Mouse (Mus musculus): ENCODE data around the gene Adam33. TPM values are rescaled to one million over a fixed set of nuclear protein-coding genes. Genes with fewer than 3 reads are reported as not detected.
"Not testable (repeated sequence)": the region's sequence is repeated elsewhere in the genome, so short reads cannot be mapped to it uniquely, and the experiment has no call there.

Gene Adam33
- total and polyA plus RNA-seq, 3 experiments: 0.73 to 10.0 (median 1.6) TPM

- no peak overlapping the region for H3K27ac ChIP-seq
- H3K9ac ChIP-seq (ENCODE audit: low read depth, low read length): no peak overlapping the region
- no peak for DNase-seq
- TF ChIP-seq POLR2A (IDR thresholded peaks at IDR 0.05; ENCODE audit: insufficient read depth, low read depth, low read length) (no peak), EP300 (IDR thresholded peaks at IDR 0.05; ENCODE audit: insufficient read depth, low read depth, low read length) (no peak), CTCF (IDR thresholded peaks at IDR 0.05) (no peak)
- H3K4me1 ChIP-seq (ENCODE audit: control insufficient read depth, insufficient read depth, low read length): peaks cover 1% of the 10 kb centered on the region; the same call in 1 of the 2 replicates
- intact Hi-C loops (cut with DNase I): no loop called here
- H3K79me2 ChIP-seq (replicated peaks; ENCODE audit: control insufficient read depth, insufficient read depth, low read length): no peaks in the 10 kb centered on the region
- H3K4me3 ChIP-seq: no peak overlapping the region
- WGBS: 86% methylated on average over 5 of the region's 5 CpGs
- peaks cover 6% of the 10 kb centered on the region for H3K27me3 ChIP-seq (ENCODE audit: control insufficient read depth, insufficient read depth, low read length)
- no peaks in the 10 kb centered on the region for H3K36me3 ChIP-seq (ENCODE audit: control insufficient read depth, insufficient read depth, low read length)
Measured at GRCm38 (mm10) chr2:131038675-131039074, 24.9 kb downstream of the Adam33 start.

- TF ChIP-seq EP300 (IDR thresholded peaks at IDR 0.05; ENCODE audit: insufficient read depth, low read depth, low read length) (no peak), CTCF (IDR thresholded peaks at IDR 0.05) (no peak), POLR2A (IDR thresholded peaks at IDR 0.05; ENCODE audit: insufficient read depth, low read depth, low read length) (no peak)
- Histone ChIP-seq H3K27ac (no peak overlapping the region), H3K4me1 (ENCODE audit: control insufficient read depth, insufficient read depth, low read length) (peaks cover 1% of the 10 kb centered on the region; the same call in 1 of the 2 replicates), H3K79me2 (replicated peaks; ENCODE audit: control insufficient read depth, insufficient read depth, low read length) (no peaks in the 10 kb centered on the region), H3K36me3 (ENCODE audit: control insufficient read depth, insufficient read depth, low read length) (no peaks in the 10 kb centered on the region), H3K27me3 (ENCODE audit: control insufficient read depth, insufficient read depth, low read length) (peaks cover 6% of the 10 kb centered on the region), H3K9ac (ENCODE audit: low read depth, low read length) (no peak overlapping the region), H3K4me3 (no peak overlapping the region)
- WGBS: 87% methylated on average over 6 of the region's 6 CpGs
- intact Hi-C loops (cut with DNase I): no loop called here
- no peak for DNase-seq
Measured at GRCm38 (mm10) chr2:131038197-131038596, 25.4 kb downstream of the Adam33 start.

GRCm38 (mm10) chr2:131037226-131037990 is 26.2 kb downstream of the Adam33 start:
- Histone ChIP-seq H3K4me1 (ENCODE audit: control insufficient read depth, insufficient read depth, low read length) (peaks cover 1% of the 10 kb centered on the region; the same call in 1 of the 2 replicates), H3K4me3 (no peak overlapping the region), H3K79me2 (replicated peaks; ENCODE audit: control insufficient read depth, insufficient read depth, low read length) (no peaks in the 10 kb centered on the region), H3K27ac (no peak overlapping the region), H3K9ac (ENCODE audit: low read depth, low read length) (no peak overlapping the region), H3K36me3 (ENCODE audit: control insufficient read depth, insufficient read depth, low read length) (no peaks in the 10 kb centered on the region), H3K27me3 (ENCODE audit: control insufficient read depth, insufficient read depth, low read length) (peaks cover 6% of the 10 kb centered on the region)
- intact Hi-C loops (cut with DNase I): no loop called here
- no peak for TF ChIP-seq EP300 (IDR thresholded peaks at IDR 0.05; ENCODE audit: insufficient read depth, low read depth, low read length)
- TF ChIP-seq CTCF (IDR thresholded peaks at IDR 0.05): no peak
- TF ChIP-seq POLR2A (IDR thresholded peaks at IDR 0.05; ENCODE audit: insufficient read depth, low read depth, low read length): no peak
- DNase-seq: peak; percentile 62 to 76
- 20% methylated on average over 17 of the region's 17 CpGs for WGBS

- Histone ChIP-seq H3K36me3 (ENCODE audit: control insufficient read depth, insufficient read depth, low read length) (no peaks in the 10 kb centered on the region), H3K9ac (ENCODE audit: low read depth, low read length) (no peak overlapping the region), H3K27ac (no peak overlapping the region), H3K4me1 (ENCODE audit: control insufficient read depth, insufficient read depth, low read length) (peaks cover 1% of the 10 kb centered on the region; the same call in 1 of the 2 replicates), H3K4me3 (no peak overlapping the region), H3K79me2 (replicated peaks; ENCODE audit: control insufficient read depth, insufficient read depth, low read length) (no peaks in the 10 kb centered on the region), H3K27me3 (ENCODE audit: control insufficient read depth, insufficient read depth, low read length) (peaks cover 2% of the 10 kb centered on the region)
- intact Hi-C loops (cut with DNase I): no loop called here
- DNase-seq: no peak
- no peak for TF ChIP-seq CTCF (IDR thresholded peaks at IDR 0.05)
- no peak for TF ChIP-seq EP300 (IDR thresholded peaks at IDR 0.05; ENCODE audit: insufficient read depth, low read depth, low read length)
- no peak for TF ChIP-seq POLR2A (IDR thresholded peaks at IDR 0.05; ENCODE audit: insufficient read depth, low read depth, low read length)
Measured at GRCm38 (mm10) chr2:131036757-131037156, 26.9 kb downstream of the Adam33 start.

- intact Hi-C loops (cut with DNase I): no loop called here
- Histone ChIP-seq H3K27me3 (ENCODE audit: control insufficient read depth, insufficient read depth, low read length) (no peaks in the 10 kb centered on the region), H3K9ac (ENCODE audit: low read depth, low read length) (no peak overlapping the region), H3K4me3 (no peak overlapping the region), H3K27ac (no peak overlapping the region), H3K79me2 (replicated peaks; ENCODE audit: control insufficient read depth, insufficient read depth, low read length) (no peaks in the 10 kb centered on the region), H3K36me3 (ENCODE audit: control insufficient read depth, insufficient read depth, low read length) (no peaks in the 10 kb centered on the region), H3K4me1 (ENCODE audit: control insufficient read depth, insufficient read depth, low read length) (peaks cover 1% of the 10 kb centered on the region; the same call in 1 of the 2 replicates)
- 97% methylated on average over 2 of the region's 2 CpGs for WGBS
- no peak for TF ChIP-seq EP300 (IDR thresholded peaks at IDR 0.05; ENCODE audit: insufficient read depth, low read depth, low read length)
- no peak for TF ChIP-seq CTCF (IDR thresholded peaks at IDR 0.05)
- no peak for TF ChIP-seq POLR2A (IDR thresholded peaks at IDR 0.05; ENCODE audit: insufficient read depth, low read depth, low read length)
- DNase-seq: no peak
Measured at GRCm38 (mm10) chr2:131036343-131036742, 27.3 kb downstream of the Adam33 start.

- 35% methylated on average over 1 of the region's 1 CpGs for WGBS
Measured at GRCm38 (mm10) chr2:131031406-131031805, 32.2 kb downstream of the Adam33 start.

More at GRCm38 (mm10) chr2:131031406-131031805, 32.2 kb downstream of the Adam33 start:
- H3K27me3 ChIP-seq (ENCODE audit: control insufficient read depth, insufficient read depth, low read length); H3K4me1 ChIP-seq (ENCODE audit: control insufficient read depth, insufficient read depth, low read length); H3K27ac ChIP-seq; H3K9ac ChIP-seq (ENCODE audit: low read depth, low read length); H3K79me2 ChIP-seq (replicated peaks; ENCODE audit: control insufficient read depth, insufficient read depth, low read length); intact Hi-C loops (cut with DNase I); H3K4me3 ChIP-seq; H3K36me3 ChIP-seq (ENCODE audit: control insufficient read depth, insufficient read depth, low read length); DNase-seq: not testable (repeated sequence)
